24 mouse cellular contexts compared by ENCODE assay signal in genomic region chr2:120697767-120698166, GRCm38 (mm10).
DNase-seq lines count a peak whose midpoint lies in the region; ATAC-seq lines count a peak whose summit lies in the region.
"Had no signal": no experiment of that assay in that cellular context is flagged by ENCODE, and none has a peak within 500 bp of the region (broad histone marks: within the 10 kb centered on the region; RNA-seq: fewer than 3 reads in every experiment).

No protein-coding gene starts in this region.

- H3K9ac ChIP-seq in liver, embryonic 13.5 days = peak overlapping the region; percentile 14; the same call in 1 of the 2 replicates
- H3K9ac ChIP-seq in intestine, embryonic 16.5 days (ENCODE audit: low read depth, low read length) = no peak overlapping the region
- H3K9ac ChIP-seq: forebrain, embryonic 13.5 days; intestine, embryonic 15.5 days had no signal

- H3K36me3 ChIP-seq in liver, embryonic 13.5 days = no peaks in the 10 kb centered on the region
- H3K36me3 ChIP-seq in intestine, embryonic 16.5 days (ENCODE audit: control insufficient read depth, insufficient read depth, low read length) = no peaks in the 10 kb centered on the region
- H3K36me3 ChIP-seq: intestine, embryonic 15.5 days had no signal

- WGBS in liver, embryonic 13.5 days (ENCODE audit: insufficient replicate concordance) = 23% methylated on average over 5 of the region's 5 CpGs
- 84% methylated on average over 5 of the region's 5 CpGs for WGBS in intestine, embryonic 16.5 days

- H3K4me2 ChIP-seq in liver, embryonic 13.5 days = peak overlapping the region; percentile 36
- H3K4me2 ChIP-seq in intestine, embryonic 16.5 days (ENCODE audit: low read depth, low read length) = no peak overlapping the region
- H3K4me2 ChIP-seq: forebrain, embryonic 13.5 days; heart, embryonic 11.5 days; intestine, embryonic 15.5 days had no signal

- no peaks in the 10 kb centered on the region for H3K27me3 ChIP-seq in liver, embryonic 13.5 days
- no peaks in the 10 kb centered on the region for H3K27me3 ChIP-seq in intestine, embryonic 16.5 days (replicated peaks; ENCODE audit: control insufficient read depth, insufficient read depth, low read length)
- H3K27me3 ChIP-seq: CH12.LX; forebrain, embryonic 13.5 days; intestine, embryonic 15.5 days had no signal

- DNase-seq in c-Kit-negative CD71-positive TER-119-positive erythroid progenitor cells, embryonic 14.5 days (ENCODE audit: low read depth, low spot score) = peak; percentile 39
- peak; percentile 35 for DNase-seq in liver, embryonic 13.5 days
- no peak for DNase-seq in adrenal gland, adult 2 months
- DNase-seq in heart, postnatal 36 days = no peak
- DNase-seq: adrenal gland, postnatal 10 days; B cell, adult 2 months; cerebellum, adult 11-12 months; cerebellum, postnatal 10 days; kidney, postnatal 25 days; lung, adult 18-20 months; lung, postnatal 14 days; right cerebral cortex, postnatal 14 days had no signal

- no peak overlapping the region for H3K4me3 ChIP-seq in liver, embryonic 13.5 days (replicated peaks)
- no peak overlapping the region for H3K4me3 ChIP-seq in intestine, embryonic 16.5 days (ENCODE audit: low read length)
- H3K4me3 ChIP-seq: forebrain, embryonic 13.5 days; hindbrain, embryonic 10.5 days; intestine, embryonic 15.5 days; layer of hippocampus, adult 2 months had no signal

- H3K9me3 ChIP-seq in liver, embryonic 13.5 days (replicated peaks) = no peaks in the 10 kb centered on the region
- H3K9me3 ChIP-seq in intestine, embryonic 16.5 days (ENCODE audit: control insufficient read depth, low read length) = no peaks in the 10 kb centered on the region
- H3K9me3 ChIP-seq: forebrain, embryonic 13.5 days; G1E; hindbrain, embryonic 10.5 days; intestine, embryonic 15.5 days had no signal

- H3K27ac ChIP-seq in liver, embryonic 13.5 days = peak overlapping the region; percentile 65
- H3K27ac ChIP-seq in intestine, embryonic 16.5 days (ENCODE audit: low read length) = no peak overlapping the region
- H3K27ac ChIP-seq: forebrain, embryonic 13.5 days; hindbrain, embryonic 10.5 days; intestine, embryonic 15.5 days; layer of hippocampus, adult 2 months had no signal

- intact Hi-C loops in heart, postnatal 36 days (cut with DNase I) = no loop called here

- peaks cover 41% of the 10 kb centered on the region for H3K4me1 ChIP-seq in liver, embryonic 13.5 days (replicated peaks)
- no peaks in the 10 kb centered on the region for H3K4me1 ChIP-seq in intestine, embryonic 16.5 days (ENCODE audit: control insufficient read depth, insufficient read depth, low read length)
- H3K4me1 ChIP-seq: forebrain, embryonic 13.5 days; hindbrain, embryonic 10.5 days; intestine, embryonic 15.5 days had no signal

- ATAC-seq in erythroblast, adult 5-6 weeks (replicated peaks; ENCODE audit: low FRiP score, poor library complexity, severe bottlenecking) = peak; percentile 85
- ATAC-seq in liver, embryonic 13.5 days (ENCODE audit: low read depth) = peak; percentile 93
- peak; percentile 62 for ATAC-seq in megakaryocyte-erythroid progenitor cell, adult 5-6 weeks (replicated peaks; ENCODE audit: low FRiP score, low TSS enrichment, poor library complexity, severe bottlenecking)
- no peak for ATAC-seq in intestine, embryonic 16.5 days
- ATAC-seq: activated CD4-positive, CD25-positive, alpha-beta regulatory T cell, adult 4 months; forebrain, embryonic 13.5 days; hindbrain, embryonic 16.5 days; intestine, embryonic 15.5 days had no signal

Comparison
In these comparisons a context has a peak if more than half of its experiments do, and no peak if none do; other contexts are left out.
1. DNase-seq: peak in c-Kit-negative CD71-positive TER-119-positive erythroid progenitor cells, embryonic 14.5 days (single experiment) and liver, embryonic 13.5 days (single experiment); none in adrenal gland, adult 2 months (single experiment) and heart, postnatal 36 days (0 of 2).